Mouse (Mus musculus): Measurements from ENCODE around the gene Zfp800. TPM values are rescaled to one million over a fixed set of nuclear protein-coding genes. Genes with fewer than 3 reads are reported as not detected.

Gene Zfp800
- total RNA-seq, 2 experiments from 2014 or later = 20.7 to 25.7 TPM

DNA sequence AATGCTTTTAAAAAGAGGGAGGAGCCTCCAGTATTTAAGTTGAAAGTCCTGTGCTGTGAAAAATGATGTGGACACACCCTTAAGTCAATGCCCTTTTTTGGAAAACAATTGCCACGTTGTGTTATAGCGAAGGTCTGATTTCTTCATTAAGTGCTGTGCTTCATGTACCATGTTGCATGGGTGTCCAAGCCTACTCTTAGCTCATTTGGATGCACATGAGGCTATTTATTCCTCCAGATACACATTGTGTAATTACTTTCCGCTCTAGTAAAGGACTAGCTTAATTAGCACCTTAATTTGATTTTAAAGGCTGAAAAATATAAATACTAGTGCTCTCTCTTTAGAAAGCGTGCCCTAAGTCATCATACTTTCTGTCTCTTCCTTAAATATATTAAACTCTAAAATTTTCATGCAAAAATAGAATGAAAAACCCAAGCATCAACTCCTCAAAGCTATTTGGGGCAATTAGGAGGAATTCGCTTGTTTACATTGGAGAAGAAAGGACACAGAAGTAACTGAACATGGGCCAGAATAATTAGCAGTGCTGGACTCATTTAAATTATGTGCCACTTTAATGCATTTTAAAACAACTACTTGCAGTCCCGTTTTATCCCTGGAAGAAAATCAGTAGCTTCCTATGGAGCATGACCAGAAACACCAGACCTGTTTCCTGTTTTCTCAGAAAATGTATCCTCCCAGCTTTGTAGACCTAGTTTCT lies 27.7 kb downstream of the Zfp800 start:
- DNase-seq (ENCODE audit: low spot score in 2 of 2) = no peak
- Histone ChIP-seq H3K4me3 (no peak overlapping the region), H3K27ac (peak overlapping the region; percentile 5; the same call in 1 of the 2 replicates)
- TF ChIP-seq CTCF (conservative IDR thresholded peaks at IDR 0.05) = no peak

GRCm38 (mm10) chr6:28367575-28367974 lies 30.2 kb downstream of the Zfp800 start:
- no peak for DNase-seq (ENCODE audit: low spot score in 2 of 2)
- no peak overlapping the region for H3K4me3 ChIP-seq
- H3K27ac ChIP-seq = no peak overlapping the region
- TF ChIP-seq CTCF (conservative IDR thresholded peaks at IDR 0.05) = no peak

- no peak for DNase-seq (ENCODE audit: low spot score in 2 of 2)
- H3K27ac ChIP-seq = no peak overlapping the region
- no peak for TF ChIP-seq CTCF (conservative IDR thresholded peaks at IDR 0.05)
- no peak overlapping the region for H3K4me3 ChIP-seq
Observed at GRCm38 (mm10) chr6:28351066-28351465, 46.7 kb downstream of the Zfp800 start.

DNA sequence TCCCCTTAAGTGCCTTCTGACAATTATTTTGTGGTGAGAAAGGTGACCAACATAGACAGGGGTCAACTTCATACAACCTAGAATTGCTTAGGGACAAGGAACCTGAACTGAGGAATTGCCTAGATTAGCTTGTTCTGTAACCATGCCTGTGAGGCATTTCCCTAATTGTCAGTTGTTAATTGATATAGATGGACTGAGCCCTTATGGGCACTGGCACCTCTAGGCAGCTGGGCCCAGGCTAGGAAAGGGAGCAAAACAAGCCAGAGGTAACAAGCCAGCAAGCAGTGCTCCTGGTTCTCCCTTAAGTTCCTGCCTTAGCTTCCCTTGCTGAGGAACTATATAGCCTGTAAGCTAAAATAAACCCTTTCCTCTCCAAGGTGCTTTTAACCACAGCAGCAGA lies 52.1 kb downstream of the Zfp800 start:
- TF ChIP-seq CTCF (conservative IDR thresholded peaks at IDR 0.05) = no peak
- Histone ChIP-seq H3K4me3 (no peak overlapping the region), H3K27ac (no peak overlapping the region)
- DNase-seq (ENCODE audit: low spot score in 2 of 2) = no peak

DNA sequence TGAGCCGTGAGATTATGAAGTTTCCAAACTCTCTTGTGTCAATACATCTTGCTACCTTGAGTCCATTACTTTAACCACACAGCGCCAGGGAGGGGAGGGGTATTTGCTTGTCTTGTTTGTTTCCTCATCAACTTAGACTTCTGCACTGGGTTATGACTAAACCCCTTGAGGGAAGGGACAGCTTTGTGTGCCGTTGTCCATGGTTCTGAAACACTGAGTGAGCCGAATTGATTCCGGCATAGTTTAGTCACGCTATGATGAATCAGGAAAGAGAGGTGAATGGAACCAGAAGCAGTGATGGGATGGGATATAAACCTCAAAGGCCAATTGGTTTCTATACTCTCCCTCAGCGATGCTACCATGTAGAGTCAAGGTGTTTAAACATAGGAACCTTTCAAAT lies 52.6 kb downstream of the Zfp800 start:
- Histone ChIP-seq H3K4me3 (no peak overlapping the region), H3K27ac (no peak overlapping the region)
- TF ChIP-seq CTCF (conservative IDR thresholded peaks at IDR 0.05) = no peak
- DNase-seq (ENCODE audit: low spot score in 2 of 2) = no peak

DNA sequence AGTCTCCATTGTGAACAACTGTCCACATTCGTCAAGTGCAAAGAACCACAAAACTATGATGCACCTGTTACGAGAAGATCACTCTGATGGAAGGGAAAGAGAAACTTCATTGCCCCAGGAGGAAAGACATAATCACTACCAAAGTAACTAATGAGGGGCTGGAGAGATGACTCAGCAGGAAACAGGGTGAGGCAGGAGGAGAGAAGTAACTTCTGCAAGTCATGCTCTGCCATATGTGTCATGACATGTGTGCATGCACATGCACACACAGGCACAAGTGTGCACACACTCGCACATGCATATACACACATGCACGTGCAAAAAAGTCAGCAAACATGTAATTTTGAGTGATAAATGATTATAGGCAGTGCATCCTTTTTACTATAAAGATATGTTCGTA lies 54.9 kb downstream of the Zfp800 start:
- no peak for DNase-seq (ENCODE audit: low spot score in 2 of 2)
- Histone ChIP-seq H3K27ac (no peak overlapping the region), H3K4me3 (no peak overlapping the region)
- TF ChIP-seq CTCF (conservative IDR thresholded peaks at IDR 0.05) = no peak

DNA sequence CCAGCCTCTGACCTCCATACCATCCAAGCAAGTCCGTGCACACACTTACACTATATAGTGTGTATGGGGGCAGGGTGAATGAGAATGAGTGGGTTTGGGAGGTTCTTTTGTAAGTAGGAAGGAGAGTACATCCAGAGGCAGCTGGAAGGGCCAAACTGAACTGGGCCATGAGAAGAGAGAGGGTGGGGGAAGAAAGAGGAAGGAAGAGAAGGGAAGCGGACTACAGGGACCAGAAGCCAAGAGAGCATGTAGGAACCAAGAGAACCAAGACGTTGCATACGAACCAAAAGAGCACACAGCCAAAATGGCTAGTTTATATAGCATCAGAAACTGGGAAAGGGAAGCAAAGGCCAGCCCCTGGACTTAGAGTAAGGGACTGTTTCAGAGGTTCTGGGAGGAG lies 56.6 kb downstream of the Zfp800 start:
- DNase-seq (ENCODE audit: low spot score in 2 of 2) = no peak
- Histone ChIP-seq H3K4me3 (no peak overlapping the region), H3K27ac (no peak overlapping the region)
- no peak for TF ChIP-seq CTCF (conservative IDR thresholded peaks at IDR 0.05)

GRCm38 (mm10) chr6:28339410-28339809 lies 58.4 kb downstream of the Zfp800 start:
- Histone ChIP-seq H3K4me3 (no peak overlapping the region), H3K27ac (no peak overlapping the region)
- peak; percentile 74 for TF ChIP-seq CTCF (conservative IDR thresholded peaks at IDR 0.05)
- no peak for DNase-seq (ENCODE audit: low spot score in 2 of 2)

- no peak overlapping the region for H3K27ac ChIP-seq
- DNase-seq (ENCODE audit: low spot score in 2 of 2) = no peak
- no peak overlapping the region for H3K4me3 ChIP-seq
- TF ChIP-seq CTCF (conservative IDR thresholded peaks at IDR 0.05) = no peak
Observed at GRCm38 (mm10) chr6:28333696-28334095, 64.1 kb downstream of the Zfp800 start.

- no peak for DNase-seq (ENCODE audit: low spot score in 2 of 2)
- no peak overlapping the region for H3K4me3 ChIP-seq
- no peak for TF ChIP-seq CTCF (conservative IDR thresholded peaks at IDR 0.05)
- peak overlapping the region; percentile 28; the same call in 1 of the 2 replicates for H3K27ac ChIP-seq
Observed at GRCm38 (mm10) chr6:28332546-28332945, 65.3 kb downstream of the Zfp800 start.

DNA sequence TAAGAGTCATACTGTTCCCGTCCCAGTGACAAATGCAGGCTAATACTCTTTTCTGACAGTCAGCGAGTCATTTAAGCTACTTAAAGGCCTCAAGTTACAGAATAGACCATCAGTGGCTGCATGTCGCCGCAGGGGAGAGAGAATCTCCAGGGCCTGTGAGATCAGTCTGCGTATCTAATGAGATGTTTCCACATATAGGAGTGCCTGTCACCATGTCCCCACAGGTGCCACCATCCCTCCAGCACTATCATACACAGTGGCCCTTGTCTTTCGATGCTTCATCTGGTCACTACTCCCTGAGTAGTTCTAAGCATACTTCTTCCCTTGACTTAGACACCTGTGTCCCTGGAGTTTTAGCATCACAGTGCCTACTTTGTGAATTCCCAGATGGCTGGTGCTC lies 68.0 kb downstream of the Zfp800 start:
- no peak for TF ChIP-seq CTCF (conservative IDR thresholded peaks at IDR 0.05)
- H3K4me3 ChIP-seq = no peak overlapping the region

DNA sequence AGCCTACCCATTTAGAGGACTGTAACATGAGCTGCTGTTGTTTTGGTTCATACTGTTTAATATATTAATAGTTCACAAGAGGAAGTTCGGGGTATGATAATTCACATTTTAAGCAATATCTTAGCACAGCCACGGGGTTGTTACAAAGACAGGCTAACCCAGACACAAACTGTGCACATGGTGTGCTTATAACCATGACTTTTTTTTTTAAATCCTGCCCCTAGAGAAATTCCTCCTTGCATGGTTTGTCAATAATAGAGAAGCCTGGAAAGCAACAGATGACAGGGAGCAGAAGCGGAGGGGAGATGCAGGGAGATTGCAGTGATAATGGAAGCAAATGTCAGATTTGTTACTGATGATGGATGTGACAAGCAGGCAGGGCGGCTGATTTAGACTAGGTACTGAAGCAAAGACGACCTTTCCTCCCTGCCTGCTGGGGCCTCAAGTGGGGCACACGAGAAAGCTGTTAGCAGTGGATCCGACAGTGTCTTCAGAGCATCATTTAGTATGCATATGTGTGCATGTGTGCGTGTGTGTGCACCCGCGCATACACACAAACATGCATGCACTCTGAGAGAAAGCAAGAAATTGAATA lies 68.7 kb downstream of the Zfp800 start:
- DNase-seq (ENCODE audit: low spot score in 2 of 2) = no peak
- Histone ChIP-seq H3K27ac (no peak overlapping the region; the same call in 1 of the 2 replicates), H3K4me3 (no peak overlapping the region)
- TF ChIP-seq CTCF (conservative IDR thresholded peaks at IDR 0.05) = no peak

More for the DNA sequence above, 68.0 kb downstream of the Zfp800 start:
- DNase-seq (ENCODE audit: low spot score in 2 of 2) = no peak
- H3K27ac ChIP-seq = no peak overlapping the region

- no peak for DNase-seq (ENCODE audit: low spot score in 2 of 2)
- no peak overlapping the region for H3K27ac ChIP-seq
- H3K4me3 ChIP-seq = no peak overlapping the region
- TF ChIP-seq CTCF (conservative IDR thresholded peaks at IDR 0.05) = no peak
Observed at GRCm38 (mm10) chr6:28326720-28327119, 71.1 kb downstream of the Zfp800 start.

DNA sequence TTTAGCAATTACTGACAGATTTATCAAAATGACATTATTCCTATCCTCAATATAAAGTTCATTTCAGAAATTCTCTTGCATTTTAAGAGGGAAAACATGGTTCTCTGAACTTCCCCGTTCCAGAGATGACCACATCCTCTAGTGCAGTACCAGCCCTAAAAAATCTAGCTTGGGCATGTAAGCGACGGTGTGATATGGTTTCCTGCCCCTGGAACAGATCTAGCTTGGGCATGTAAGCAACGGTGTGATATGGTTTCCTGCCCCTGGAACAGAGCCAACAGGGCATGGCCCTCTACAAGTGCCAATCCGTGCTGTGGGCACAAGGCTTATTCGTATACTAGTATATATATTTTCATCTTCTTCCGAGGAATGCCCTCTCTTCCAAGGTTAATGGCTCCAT lies 75.4 kb downstream of the Zfp800 start:
- H3K4me3 ChIP-seq = no peak overlapping the region
- DNase-seq (ENCODE audit: low spot score in 2 of 2) = no peak
- H3K27ac ChIP-seq = no peak overlapping the region
- TF ChIP-seq CTCF (conservative IDR thresholded peaks at IDR 0.05) = no peak

Data from layer of hippocampus, adult 2 months (tissue).